Mouse (Mus musculus) heart, adult 8-10 months (tissue): ENCODE data around the gene Arl6ip5. TPM values are rescaled to one million over a fixed set of nuclear protein-coding genes. Genes with fewer than 3 reads are reported as not detected.

Experiments
- DNase-seq: peaks from one replicate; pipeline ENCODE4 v3.0.0; 2022; ENCODE audit warnings: low spot score
- total RNA-seq, 4 experiments: library from RNA; stranded (reverse); gene quantifications; 2 replicates each; pipeline ENCODE4 v1.2.4; 2022

The Arl6ip5 gene
- total RNA-seq, 4 experiments from 2014 or later: 135 to 148 (median 144) TPM

- no peak for DNase-seq
Measured at GRCm38 (mm10) chr6:97272349-97272748, 61.9 kb downstream of the Arl6ip5 start.

- DNase-seq: no peak
Measured at GRCm38 (mm10) chr6:97273058-97273710, 62.7 kb downstream of the Arl6ip5 start.

- no peak for DNase-seq
Measured at GRCm38 (mm10) chr6:97273777-97274176, 63.3 kb downstream of the Arl6ip5 start.

DNA sequence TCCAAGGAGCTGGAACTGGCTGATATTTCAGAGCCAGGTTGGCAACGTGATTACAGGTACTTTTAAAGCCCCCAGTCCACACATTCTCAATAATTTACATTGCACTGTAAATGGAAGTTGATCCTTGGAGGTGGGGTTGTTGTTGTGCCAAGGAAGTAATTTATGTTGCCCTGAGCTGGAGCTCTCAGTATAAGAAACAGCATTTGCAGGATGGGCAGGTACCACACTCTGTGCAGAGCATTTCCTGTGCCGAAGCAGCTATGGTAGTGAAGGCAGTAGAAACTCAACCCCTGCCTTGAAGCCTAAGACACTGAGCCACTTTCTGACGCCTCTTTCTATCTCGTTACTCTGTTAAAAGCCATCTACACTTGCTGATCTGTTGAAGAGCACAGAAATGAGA lies 65.3 kb downstream of the Arl6ip5 start:
- DNase-seq: no peak

GRCm38 (mm10) chr6:97276366-97276765 lies 65.9 kb downstream of the Arl6ip5 start:
- DNase-seq: no peak

- DNase-seq: no peak
Measured at GRCm38 (mm10) chr6:97276890-97277497, 66.5 kb downstream of the Arl6ip5 start.

DNA sequence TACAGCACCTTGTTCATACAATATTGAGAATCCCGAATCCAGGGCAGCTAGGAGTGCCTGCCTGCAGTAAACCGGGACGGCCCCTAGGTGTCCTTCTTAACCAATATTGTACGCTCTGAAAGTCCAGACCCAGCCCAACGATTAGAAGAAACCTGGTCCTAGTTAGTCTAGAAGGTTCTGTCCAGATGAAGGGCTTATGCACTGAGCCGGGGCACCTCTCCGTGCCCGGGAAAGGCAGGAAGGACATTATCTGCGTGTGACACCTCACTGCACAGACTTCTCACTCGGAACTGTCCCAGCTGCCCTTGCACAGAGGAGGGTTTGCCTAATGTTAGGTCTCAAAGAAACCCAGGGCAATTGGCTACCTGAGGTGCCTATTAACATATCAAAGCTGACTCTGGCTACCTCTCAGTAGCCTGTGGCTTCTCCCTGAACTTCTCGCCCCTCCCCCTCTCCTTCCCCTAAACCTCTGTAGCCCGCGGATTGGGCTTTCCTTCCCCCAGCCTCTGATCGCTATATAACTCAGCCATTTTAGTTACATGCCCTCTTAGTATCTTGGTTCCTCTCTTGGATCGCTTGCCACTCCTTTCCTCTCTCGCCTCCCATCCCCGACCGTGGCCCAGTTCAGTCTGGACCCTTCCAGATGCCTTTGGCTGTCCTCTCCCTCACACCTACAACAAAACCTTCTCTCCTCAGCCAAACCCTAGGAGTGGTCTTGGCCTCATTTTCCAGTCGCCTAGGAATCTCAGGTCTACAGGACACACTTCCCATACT lies 67.7 kb downstream of the Arl6ip5 start:
- peak; percentile 90 for DNase-seq

DNA sequence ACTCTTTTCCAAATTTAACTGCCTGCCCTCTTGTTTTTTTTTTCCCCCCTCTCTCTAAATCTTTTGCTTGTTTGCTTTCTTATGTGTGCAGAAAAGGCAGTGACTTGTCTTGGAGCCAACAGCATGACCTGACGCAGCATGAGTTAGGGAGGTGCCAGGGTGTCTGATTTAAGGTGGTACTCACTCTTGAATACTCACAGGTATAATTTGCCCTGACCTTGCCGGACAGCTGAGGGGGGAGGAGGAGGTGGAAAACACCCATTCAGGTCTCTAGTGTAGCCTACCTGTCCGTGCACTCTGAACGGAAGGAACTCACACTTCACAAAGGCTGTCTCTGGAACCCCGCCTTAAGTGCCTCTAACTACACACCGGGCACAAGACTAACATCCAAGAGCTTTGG lies 68.4 kb downstream of the Arl6ip5 start:
- no peak for DNase-seq

Other genes with a start within 250 kb of the Arl6ip5 start
- not detected for gene Fam19a4, start 150.3 kb upstream of the Arl6ip5 start, total RNA-seq
- 10 to 100 TPM; 11.2 to 13.1 (median 12.1) TPM for gene Eogt, start 61.5 kb upstream of the Arl6ip5 start, total RNA-seq
- gene Tmf1, start 31.6 kb upstream of the Arl6ip5 start, total RNA-seq: 10 to 100 TPM; 36.6 to 42.0 (median 41.6) TPM
- gene Uba3, start 5.0 kb upstream of the Arl6ip5 start, total RNA-seq: 10 to 100 TPM; 50.7 to 59.2 (median 54.2) TPM
- 10 to 100 TPM; 66.2 to 86.5 (median 72.0) TPM for gene Lmod3, start 42.1 kb downstream of the Arl6ip5 start, total RNA-seq